Mouse (Mus musculus) neural tube, embryonic 14.5 days (tissue): ENCODE measurements at regions not wholly inside any gene's neighbourhood (a gene's known extent, or its start where the extent isn't known, plus 50 kb on each side); places are given as distances from the start of the nearest gene placed in this dataset.

Experiments
- ATAC-seq: fragments of 200-750 bp; cut with Nextera tagmentation; 2 replicates; pipeline ENCODE4 v1.8.0; 2017; ENCODE audit warnings: low read depth, mild to moderate bottlenecking, moderate TSS enrichment, moderate library complexity
- H3K27ac ChIP-seq: fragments of 300-500 bp; sonication (generic); 2 replicates; pipeline ENCODE4 v1.5.1; 2014; ENCODE audit warnings: low read depth, mild to moderate bottlenecking, control low read depth, low read length, moderate library complexity, mixed read lengths
- H3K27me3 ChIP-seq: fragments of 300-500 bp; sonication (generic); 2 replicates; pipeline ENCODE4 v1.6.1; 2014; ENCODE audit warnings: low read length; ENCODE audit not compliant: control insufficient read depth, insufficient read depth
- H3K36me3 ChIP-seq: fragments of 300-500 bp; sonication (generic); 2 replicates; pipeline ENCODE4 v1.6.1; 2014; ENCODE audit warnings: low read length, mixed read lengths; ENCODE audit not compliant: control insufficient read depth, insufficient read depth
- H3K4me1 ChIP-seq: fragments of 300-500 bp; sonication (generic); 2 replicates; pipeline ENCODE4 v1.6.1; 2014; ENCODE audit warnings: low read length; ENCODE audit not compliant: control insufficient read depth, insufficient read depth
- H3K4me2 ChIP-seq: fragments of 300-500 bp; sonication (generic); 2 replicates; pipeline ENCODE4 v1.6.1; 2014; ENCODE audit warnings: mild to moderate bottlenecking, low read depth, low read length, control low read depth
- H3K4me3 ChIP-seq: fragments of 300-500 bp; sonication (generic); 2 replicates; pipeline ENCODE4 v1.5.1; 2014; ENCODE audit warnings: low read depth, low read length, control low read depth, mixed read lengths
- H3K9ac ChIP-seq: fragments of 300-500 bp; sonication (generic); replicated peaks from 2 replicates; pipeline ENCODE4 v1.6.1; 2014; ENCODE audit warnings: low read depth, mild to moderate bottlenecking, control low read depth, low read length, mixed read lengths
- H3K9me3 ChIP-seq: fragments of 300-500 bp; sonication (generic); 2 replicates; pipeline ENCODE4 v1.6.1; 2016; ENCODE audit warnings: low read length; ENCODE audit not compliant: control insufficient read depth
- WGBS: fragments of 180-500 bp; shearing (Covaris S2); extraction: QIAGEN DNeasy Blood & Tissue Kit; methylation state at CpG from one replicate; pipeline ENCODE4 v1.1.7; 2014; 5-methylcytosine and 5-hydroxymethylcytosine counted together

- H3K9ac ChIP-seq: no peak overlapping the region
- 80% methylated on average over 7 of the region's 7 CpGs for WGBS
- no peak overlapping the region for H3K4me2 ChIP-seq
- no peaks in the 10 kb centered on the region for H3K9me3 ChIP-seq
- no peaks in the 10 kb centered on the region for H3K4me1 ChIP-seq
- ATAC-seq: no peak
- H3K27ac ChIP-seq: no peak overlapping the region
- H3K27me3 ChIP-seq: no peaks in the 10 kb centered on the region
- no peak overlapping the region for H3K4me3 ChIP-seq
- no peaks in the 10 kb centered on the region for H3K36me3 ChIP-seq
Observed at GRCm38 (mm10) chr7:40522703-40523267, 375.3 kb upstream of the Vstm2b start.

GRCm38 (mm10) chr7:40536601-40537000 is 361.5 kb upstream of the Vstm2b start:
- WGBS: 83% methylated on average over 3 of the region's 3 CpGs
- no peak for ATAC-seq
- no peak overlapping the region for H3K4me3 ChIP-seq
- H3K4me1 ChIP-seq: no peaks in the 10 kb centered on the region
- H3K36me3 ChIP-seq: no peaks in the 10 kb centered on the region
- no peaks in the 10 kb centered on the region for H3K27me3 ChIP-seq
- no peak overlapping the region for H3K9ac ChIP-seq
- H3K9me3 ChIP-seq: no peaks in the 10 kb centered on the region
- no peak overlapping the region for H3K27ac ChIP-seq
- H3K4me2 ChIP-seq: no peak overlapping the region

GRCm38 (mm10) chr7:40537621-40538020 is 360.5 kb upstream of the Vstm2b start:
- Histone ChIP-seq H3K9ac (no peak overlapping the region), H3K27me3 (no peaks in the 10 kb centered on the region), H3K4me1 (no peaks in the 10 kb centered on the region), H3K4me3 (no peak overlapping the region), H3K36me3 (no peaks in the 10 kb centered on the region), H3K4me2 (no peak overlapping the region), H3K9me3 (no peaks in the 10 kb centered on the region), H3K27ac (no peak overlapping the region)
- ATAC-seq: no peak
- 69% methylated on average over 3 of the region's 3 CpGs for WGBS

GRCm38 (mm10) chr7:40539789-40540188 is 358.3 kb upstream of the Vstm2b start:
- Histone ChIP-seq H3K9me3 (no peaks in the 10 kb centered on the region), H3K27ac (no peak overlapping the region), H3K36me3 (no peaks in the 10 kb centered on the region), H3K4me1 (no peaks in the 10 kb centered on the region), H3K9ac (no peak overlapping the region), H3K4me3 (no peak overlapping the region), H3K27me3 (no peaks in the 10 kb centered on the region), H3K4me2 (no peak overlapping the region)
- no peak for ATAC-seq
- 71% methylated on average over 5 of the region's 5 CpGs for WGBS

- ATAC-seq: no peak
- H3K4me2 ChIP-seq: no peak overlapping the region
- H3K27me3 ChIP-seq: no peaks in the 10 kb centered on the region
- no peak overlapping the region for H3K4me3 ChIP-seq
- no peak overlapping the region for H3K9ac ChIP-seq
- no peaks in the 10 kb centered on the region for H3K4me1 ChIP-seq
- WGBS: 81% methylated on average over 4 of the region's 4 CpGs
- H3K36me3 ChIP-seq: no peaks in the 10 kb centered on the region
- H3K9me3 ChIP-seq: no peaks in the 10 kb centered on the region
- H3K27ac ChIP-seq: no peak overlapping the region
Observed at GRCm38 (mm10) chr7:40541283-40541682, 356.8 kb upstream of the Vstm2b start.

- H3K27ac ChIP-seq: peak overlapping the region; percentile 22; the same call in 1 of the 2 replicates
- WGBS: 34% methylated on average over 10 of the region's 10 CpGs
- no peaks in the 10 kb centered on the region for H3K36me3 ChIP-seq
- no peak overlapping the region for H3K4me2 ChIP-seq
- peak; percentile 92 for ATAC-seq
- peaks cover 7% of the 10 kb centered on the region; the same call in 1 of the 2 replicates for H3K4me1 ChIP-seq
- H3K4me3 ChIP-seq: no peak overlapping the region
- no peaks in the 10 kb centered on the region for H3K9me3 ChIP-seq
- H3K27me3 ChIP-seq: no peaks in the 10 kb centered on the region
- H3K9ac ChIP-seq: no peak overlapping the region
Observed at GRCm38 (mm10) chr7:40563447-40564118, 334.5 kb upstream of the Vstm2b start.

GRCm38 (mm10) chr7:40575971-40576370 is 322.2 kb upstream of the Vstm2b start:
- Histone ChIP-seq H3K4me2 (no peak overlapping the region), H3K4me3 (no peak overlapping the region), H3K9me3 (no peaks in the 10 kb centered on the region), H3K27me3 (no peaks in the 10 kb centered on the region), H3K4me1 (no peaks in the 10 kb centered on the region), H3K27ac (no peak overlapping the region), H3K9ac (no peak overlapping the region), H3K36me3 (no peaks in the 10 kb centered on the region)
- no peak for ATAC-seq
- 87% methylated on average over 4 of the region's 4 CpGs for WGBS

GRCm38 (mm10) chr7:40577365-40577764 is 320.8 kb upstream of the Vstm2b start:
- 81% methylated on average over 4 of the region's 4 CpGs for WGBS
- H3K4me1 ChIP-seq: no peaks in the 10 kb centered on the region
- H3K27me3 ChIP-seq: no peaks in the 10 kb centered on the region
- H3K4me3 ChIP-seq: no peak overlapping the region
- H3K9ac ChIP-seq: no peak overlapping the region
- no peaks in the 10 kb centered on the region for H3K36me3 ChIP-seq
- H3K4me2 ChIP-seq: no peak overlapping the region
- H3K27ac ChIP-seq: no peak overlapping the region
- no peak for ATAC-seq
- no peaks in the 10 kb centered on the region for H3K9me3 ChIP-seq

- no peak for ATAC-seq
Observed at GRCm38 (mm10) chr7:40620761-40621160, 277.4 kb upstream of the Vstm2b start.

More at GRCm38 (mm10) chr7:40620761-40621160, 277.4 kb upstream of the Vstm2b start:
- no peak overlapping the region for H3K4me3 ChIP-seq
- no peak overlapping the region for H3K27ac ChIP-seq
- H3K9ac ChIP-seq: no peak overlapping the region
- no peaks in the 10 kb centered on the region for H3K36me3 ChIP-seq
- H3K4me2 ChIP-seq: no peak overlapping the region
- no peaks in the 10 kb centered on the region for H3K9me3 ChIP-seq
- WGBS: 71% methylated on average over 3 of the region's 3 CpGs
- no peaks in the 10 kb centered on the region for H3K4me1 ChIP-seq
- H3K27me3 ChIP-seq: no peaks in the 10 kb centered on the region
